Comparison of ENCODE assay signal across 14 mouse cellular contexts in the genomic region with DNA sequence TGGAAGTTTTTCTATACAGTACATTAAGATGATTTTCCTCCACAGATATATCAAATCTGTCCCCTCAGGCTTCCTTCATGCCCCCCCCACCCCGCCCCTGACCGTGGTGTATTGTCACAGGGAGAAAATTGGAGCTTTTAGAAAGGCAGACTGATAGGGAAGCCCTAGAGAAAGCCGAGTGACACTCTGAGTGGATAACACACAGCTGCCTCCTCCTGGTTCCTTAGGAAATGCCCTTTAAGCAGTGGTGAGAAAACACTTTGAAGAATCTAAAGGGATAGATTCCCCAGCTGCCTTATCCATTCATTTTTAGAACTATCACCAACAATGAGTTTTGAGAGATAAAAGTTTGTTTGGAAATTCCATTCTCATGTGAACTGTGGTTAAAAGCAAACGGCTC.
DNase-seq lines count a peak whose midpoint lies in the region; ATAC-seq and TF ChIP-seq lines count a peak whose summit lies in the region.
"Had no signal": no experiment of that assay in that cellular context is flagged by ENCODE, and none has a peak within 500 bp of the region (broad histone marks: within the 10 kb centered on the region; RNA-seq: fewer than 3 reads in every experiment).

No protein-coding gene starts in this region.

- POLR2A ChIA-PET in Patski (lab: Charles Lee) = interaction anchor here (1.0 kb wide), 1 partner anchor 652 kb away, joined by 3 read pairs; no protein-coding TSS in a partner anchor

- H3K4me3 ChIP-seq in heart, postnatal 0 days (ENCODE audit: low read depth, low read length) = no peak overlapping the region
- H3K4me3 ChIP-seq: limb, embryonic 12.5 days; neural tube, embryonic 15.5 days had no signal

- intact Hi-C loops in heart, postnatal 25 days (cut with DNase I) = loop anchor here (2.0 to 5.0 kb wide), 2 partner anchors 652 to 1171 kb away; partner anchors contain the start of gene Osr1

- H3K9me3 ChIP-seq in heart, postnatal 0 days (replicated peaks; ENCODE audit: control insufficient read depth, low read length) = no peaks in the 10 kb centered on the region
- H3K9me3 ChIP-seq: limb, embryonic 12.5 days; neural tube, embryonic 15.5 days had no signal

- in situ Hi-C loops in Patski (cut with MboI; ENCODE audit: low pct_unique_long_range_greater_than_20kb) = loop anchor here (5.0 to 10.0 kb wide), 5 partner anchors 378 to 1176 kb away; partner anchors contain the start of gene Osr1

- H3K4me2 ChIP-seq in heart, postnatal 0 days (ENCODE audit: low read depth, low read length) = no peak overlapping the region
- H3K4me2 ChIP-seq: limb, embryonic 12.5 days; neural tube, embryonic 15.5 days had no signal

- no peaks in the 10 kb centered on the region for H3K4me1 ChIP-seq in heart, postnatal 0 days (ENCODE audit: control insufficient read depth, insufficient read depth)
- H3K4me1 ChIP-seq: limb, embryonic 12.5 days; neural tube, embryonic 15.5 days had no signal

- CTCF ChIA-PET in Patski (lab: Charles Lee) = interaction anchor here (0.8 to 2.6 kb wide), 12 partner anchors 88 to 1172 kb away, joined by 3 to 14 read pairs (median 4); partner anchors contain the start of gene Osr1

- WGBS in heart, postnatal 0 days = 14% methylated on average over 4 of the region's 4 CpGs

- H3K9ac ChIP-seq in heart, postnatal 0 days (replicated peaks; ENCODE audit: low read depth, low read length) = no peak overlapping the region
- H3K9ac ChIP-seq: limb, embryonic 12.5 days; liver, postnatal 0 days; neural tube, embryonic 15.5 days had no signal

- peak; percentile 11 for DNase-seq in heart, postnatal 0 days (ENCODE audit: low spot score)
- DNase-seq in heart, postnatal 25 days (ENCODE audit: low spot score) = no peak
- peak; percentile 13 to 21 for DNase-seq in kidney, postnatal 4 days
- no peak for DNase-seq in kidney, postnatal 14 days
- no peak for DNase-seq in Patski (ENCODE audit: low read depth, low spot score)
- DNase-seq in embryo, embryonic 11 days = peak; percentile 38
- no peak for DNase-seq in layer of hippocampus, adult 9-10 months (ENCODE audit: low spot score)
- DNase-seq: adrenal gland, postnatal 10 days; gastrocnemius, postnatal 10 days; layer of hippocampus, postnatal 36 days; liver, postnatal 0 days; right cerebral cortex, adult 18-20 months had no signal

- no peaks in the 10 kb centered on the region for H3K27me3 ChIP-seq in heart, postnatal 0 days (ENCODE audit: control insufficient read depth, insufficient read depth, low read length)
- H3K27me3 ChIP-seq in Patski = no peaks in the 10 kb centered on the region
- H3K27me3 ChIP-seq: limb, embryonic 12.5 days; neural tube, embryonic 15.5 days had no signal

- H3K36me3 ChIP-seq in heart, postnatal 0 days (replicated peaks; ENCODE audit: control insufficient read depth, insufficient read depth, low read length) = no peaks in the 10 kb centered on the region
- H3K36me3 ChIP-seq: limb, embryonic 12.5 days; neural tube, embryonic 15.5 days had no signal

- no peak overlapping the region for H3K27ac ChIP-seq in heart, postnatal 0 days (ENCODE audit: low read depth)
- H3K27ac ChIP-seq: limb, embryonic 12.5 days; neural tube, embryonic 15.5 days had no signal

- no peak for TF ChIP-seq EP300 in heart, postnatal 0 days (IDR thresholded peaks at IDR 0.05; ENCODE audit: low read depth)

- no peak for ATAC-seq in heart, postnatal 0 days (ENCODE audit: insufficient read depth, low read depth)
- ATAC-seq in Patski = no peak
- ATAC-seq: liver, postnatal 0 days had no signal

- peak; percentile 33 for TF ChIP-seq CTCF in heart, postnatal 0 days (IDR thresholded peaks at IDR 0.05; ENCODE audit: low read depth)
- TF ChIP-seq CTCF in Patski (IDR thresholded peaks at IDR 0.05) = peak; percentile 55

Comparison
In these comparisons a context has a peak if more than half of its experiments do, and no peak if none do; other contexts are left out.
1. DNase-seq: peak in heart, postnatal 0 days (single experiment), kidney, postnatal 4 days (2 of 2) and embryo, embryonic 11 days (single experiment); none in heart, postnatal 25 days (single experiment), kidney, postnatal 14 days (single experiment), Patski (single experiment) and layer of hippocampus, adult 9-10 months (single experiment).